Mouse (Mus musculus) hindbrain, embryonic 10.5 days (tissue): ENCODE measurements at regions not wholly inside any gene's neighbourhood (a gene's known extent, or its start where the extent isn't known, plus 50 kb on each side); places are given as distances from the start of the nearest gene placed in this dataset.

ENCODE experiments used
- DNase-seq: peaks from one replicate; pipeline ENCODE4 v3.0.0-alpha.2; 2017; ENCODE audit warnings: low spot score
- H3K27ac ChIP-seq: fragments of 300-500 bp; sonication (generic); 2 replicates; pipeline ENCODE4 v1.5.1; 2016; ENCODE audit warnings: mild to moderate bottlenecking, moderate library complexity
- H3K27me3 ChIP-seq: fragments of 300-500 bp; sonication (generic); 2 replicates; pipeline ENCODE4 v1.6.1; 2016; ENCODE audit warnings: mild to moderate bottlenecking; ENCODE audit not compliant: poor library complexity, insufficient read depth, severe bottlenecking
- H3K36me3 ChIP-seq: fragments of 300-500 bp; sonication (generic); 2 replicates; pipeline ENCODE4 v1.6.1; 2016; ENCODE audit warnings: mild to moderate bottlenecking, moderate library complexity
- H3K4me1 ChIP-seq: fragments of 300-500 bp; sonication (generic); replicated peaks from 2 replicates; pipeline ENCODE4 v1.6.1; 2016; ENCODE audit warnings: mild to moderate bottlenecking
- H3K4me3 ChIP-seq: fragments of 300-500 bp; sonication (generic); 2 replicates; pipeline ENCODE4 v1.5.1; 2016; ENCODE audit warnings: mild to moderate bottlenecking, moderate library complexity
- H3K9me3 ChIP-seq: fragments of 300-500 bp; sonication (generic); 2 replicates; pipeline ENCODE4 v1.6.1; 2016; ENCODE audit warnings: mild to moderate bottlenecking, moderate library complexity
- WGBS: fragments of 180-500 bp; shearing (Covaris S2); methylation state at CpG from one replicate; pipeline ENCODE4 v1.1.7; 2016; 5-methylcytosine and 5-hydroxymethylcytosine counted together

GRCm38 (mm10) chr2:171388936-171389335 lies 654.3 kb downstream of the Cbln4 start:
- DNase-seq: no peak
- 68% methylated on average over 1 of the region's 1 CpGs for WGBS
- no peaks in the 10 kb centered on the region for H3K27me3 ChIP-seq
- H3K4me1 ChIP-seq: no peaks in the 10 kb centered on the region
- H3K4me3 ChIP-seq: no peak overlapping the region
- H3K36me3 ChIP-seq: no peaks in the 10 kb centered on the region
- peaks cover 7% of the 10 kb centered on the region; the same call in 1 of the 2 replicates for H3K9me3 ChIP-seq
- H3K27ac ChIP-seq: no peak overlapping the region

DNA sequence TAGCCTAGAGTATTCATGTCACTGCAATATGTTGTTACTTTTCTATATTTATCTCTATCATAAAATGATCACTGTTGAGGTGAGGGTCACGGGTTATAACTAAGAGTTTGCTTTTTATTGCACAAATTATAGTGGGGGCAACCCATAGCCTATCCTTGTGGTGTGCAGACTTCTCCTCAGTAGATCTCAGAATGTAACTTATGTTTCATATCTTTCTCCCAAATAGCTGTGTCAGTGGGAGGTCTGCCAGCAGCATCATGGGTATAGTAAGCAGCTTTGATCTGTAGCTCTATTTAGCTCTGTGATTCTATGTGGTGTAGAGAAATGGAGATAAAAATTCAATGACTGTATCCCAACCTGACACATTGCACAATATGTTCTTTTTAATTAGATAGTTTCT lies 641.9 kb downstream of the Dok5 start:
- no peak overlapping the region for H3K4me3 ChIP-seq
- 69% methylated on average over 1 of the region's 1 CpGs for WGBS
- no peak overlapping the region for H3K27ac ChIP-seq
- DNase-seq: no peak
- H3K9me3 ChIP-seq: no peaks in the 10 kb centered on the region
- no peaks in the 10 kb centered on the region for H3K36me3 ChIP-seq
- no peaks in the 10 kb centered on the region for H3K27me3 ChIP-seq
- no peaks in the 10 kb centered on the region for H3K4me1 ChIP-seq

- WGBS: 93% methylated on average over 7 of the region's 7 CpGs
These were observed 641.4 kb downstream of the Dok5 start for GRCm38 (mm10) chr2:171373016-171373415.

DNA sequence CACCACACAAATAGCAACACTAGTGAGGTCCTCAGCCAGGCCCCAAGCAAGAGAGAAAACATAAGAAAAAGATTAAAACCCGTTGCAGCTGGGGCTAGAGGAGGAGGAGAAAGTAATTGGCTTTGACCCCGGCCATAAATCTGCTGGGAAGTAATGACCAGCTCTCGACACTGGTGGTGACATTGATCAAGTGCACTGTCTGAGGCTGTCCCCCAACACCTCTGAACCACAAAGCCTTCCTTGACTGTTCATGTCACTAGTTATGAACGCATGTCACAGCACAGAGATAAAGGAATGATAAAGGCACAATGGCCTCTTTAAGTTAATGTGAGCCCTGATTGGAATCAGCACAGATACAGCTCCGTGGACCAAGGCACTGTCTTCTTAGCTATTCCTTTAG lies 640.1 kb downstream of the Dok5 start:
- 74% methylated on average over 5 of the region's 5 CpGs for WGBS
- Histone ChIP-seq H3K36me3 (no peaks in the 10 kb centered on the region), H3K4me1 (no peaks in the 10 kb centered on the region), H3K9me3 (no peaks in the 10 kb centered on the region), H3K27ac (no peak overlapping the region), H3K27me3 (no peaks in the 10 kb centered on the region), H3K4me3 (no peak overlapping the region)
- no peak for DNase-seq

More at GRCm38 (mm10) chr2:171373016-171373415, 641.4 kb downstream of the Dok5 start:
- no peaks in the 10 kb centered on the region for H3K27me3 ChIP-seq
- H3K27ac ChIP-seq: no peak overlapping the region
- DNase-seq: no peak
- no peaks in the 10 kb centered on the region for H3K9me3 ChIP-seq
- no peaks in the 10 kb centered on the region for H3K4me1 ChIP-seq
- H3K36me3 ChIP-seq: no peaks in the 10 kb centered on the region
- H3K4me3 ChIP-seq: no peak overlapping the region

- no peak for DNase-seq
- Histone ChIP-seq H3K9me3 (peaks cover 5% of the 10 kb centered on the region; the same call in 1 of the 2 replicates), H3K4me3 (no peak overlapping the region), H3K36me3 (no peaks in the 10 kb centered on the region), H3K27ac (no peak overlapping the region), H3K4me1 (no peaks in the 10 kb centered on the region), H3K27me3 (no peaks in the 10 kb centered on the region)
- WGBS: 81% methylated on average over 8 of the region's 8 CpGs
These were observed 633.9 kb downstream of the Dok5 start for GRCm38 (mm10) chr2:171365553-171365952.

- H3K4me3 ChIP-seq: no peak overlapping the region
These were observed 633.0 kb downstream of the Dok5 start for GRCm38 (mm10) chr2:171364621-171365020.

GRCm38 (mm10) chr2:171363381-171363780 lies 631.8 kb downstream of the Dok5 start:
- DNase-seq: no peak
- H3K9me3 ChIP-seq: peaks cover 5% of the 10 kb centered on the region; the same call in 1 of the 2 replicates
- H3K4me3 ChIP-seq: no peak overlapping the region
- H3K27me3 ChIP-seq: no peaks in the 10 kb centered on the region
- no peaks in the 10 kb centered on the region for H3K36me3 ChIP-seq
- WGBS: 87% methylated on average over 3 of the region's 3 CpGs
- no peaks in the 10 kb centered on the region for H3K4me1 ChIP-seq
- no peak overlapping the region for H3K27ac ChIP-seq

More at GRCm38 (mm10) chr2:171364621-171365020, 633.0 kb downstream of the Dok5 start:
- peak; percentile 9 for DNase-seq
- Histone ChIP-seq H3K4me1 (no peaks in the 10 kb centered on the region), H3K27me3 (no peaks in the 10 kb centered on the region), H3K9me3 (peaks cover 5% of the 10 kb centered on the region; the same call in 1 of the 2 replicates), H3K27ac (no peak overlapping the region), H3K36me3 (no peaks in the 10 kb centered on the region)
- 79% methylated on average over 3 of the region's 3 CpGs for WGBS

GRCm38 (mm10) chr2:171358071-171358760 lies 626.6 kb downstream of the Dok5 start:
- no peak for DNase-seq
- H3K27me3 ChIP-seq: no peaks in the 10 kb centered on the region
- no peak overlapping the region for H3K4me3 ChIP-seq
- H3K27ac ChIP-seq: no peak overlapping the region
- peaks cover 6% of the 10 kb centered on the region; the same call in 1 of the 2 replicates for H3K9me3 ChIP-seq
- no peaks in the 10 kb centered on the region for H3K36me3 ChIP-seq
- H3K4me1 ChIP-seq: no peaks in the 10 kb centered on the region
- 93% methylated on average over 8 of the region's 8 CpGs for WGBS

- WGBS: 86% methylated on average over 2 of the region's 2 CpGs
- no peaks in the 10 kb centered on the region for H3K27me3 ChIP-seq
- no peak overlapping the region for H3K4me3 ChIP-seq
- H3K9me3 ChIP-seq: no peaks in the 10 kb centered on the region
- no peaks in the 10 kb centered on the region for H3K36me3 ChIP-seq
- H3K27ac ChIP-seq: no peak overlapping the region
- DNase-seq: no peak
- H3K4me1 ChIP-seq: no peaks in the 10 kb centered on the region; the same call in 1 of the 2 replicates
These were observed 616.5 kb downstream of the Dok5 start for GRCm38 (mm10) chr2:171348156-171348555.

- H3K4me1 ChIP-seq: peaks cover 21% of the 10 kb centered on the region
- 46% methylated on average over 14 of the region's 14 CpGs for WGBS
- peak; percentile 58 for DNase-seq
- no peaks in the 10 kb centered on the region for H3K36me3 ChIP-seq
- H3K4me3 ChIP-seq: no peak overlapping the region
- H3K9me3 ChIP-seq: peaks cover 2% of the 10 kb centered on the region; the same call in 1 of the 2 replicates
- no peaks in the 10 kb centered on the region for H3K27me3 ChIP-seq
- H3K27ac ChIP-seq: peak overlapping the region; percentile 76
These were observed 602.5 kb downstream of the Dok5 start for GRCm38 (mm10) chr2:171333816-171334757.

GRCm38 (mm10) chr2:171332826-171333225 lies 601.2 kb downstream of the Dok5 start:
- H3K4me1 ChIP-seq: peaks cover 21% of the 10 kb centered on the region
- DNase-seq: no peak
- no peak overlapping the region; the same call in 1 of the 2 replicates for H3K27ac ChIP-seq
- 88% methylated on average over 8 of the region's 8 CpGs for WGBS
- H3K9me3 ChIP-seq: peaks cover 2% of the 10 kb centered on the region; the same call in 1 of the 2 replicates
- H3K4me3 ChIP-seq: no peak overlapping the region
- H3K36me3 ChIP-seq: no peaks in the 10 kb centered on the region
- H3K27me3 ChIP-seq: no peaks in the 10 kb centered on the region

DNA sequence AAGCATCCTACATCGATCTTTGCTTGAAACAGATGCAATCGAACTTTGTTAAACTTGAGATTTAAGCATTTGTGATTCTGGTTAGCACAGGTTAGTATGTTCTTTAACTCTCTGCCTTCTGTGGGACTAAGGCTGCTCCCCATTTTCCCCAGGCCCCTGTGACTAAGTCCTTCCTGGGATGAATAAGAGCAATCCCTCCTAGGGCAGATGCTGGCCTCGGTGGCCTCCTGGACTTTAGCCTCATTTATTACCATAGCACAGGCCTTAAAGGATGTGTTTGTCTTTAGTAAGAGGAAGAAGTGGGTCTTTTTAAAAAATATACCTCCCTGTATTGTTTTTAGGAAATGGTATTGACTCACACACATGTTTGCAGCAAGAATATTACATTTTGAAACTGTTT lies 599.9 kb downstream of the Dok5 start:
- Histone ChIP-seq H3K9me3 (peaks cover 2% of the 10 kb centered on the region; the same call in 1 of the 2 replicates), H3K36me3 (no peaks in the 10 kb centered on the region), H3K4me1 (peaks cover 21% of the 10 kb centered on the region), H3K27ac (no peak overlapping the region), H3K27me3 (no peaks in the 10 kb centered on the region), H3K4me3 (no peak overlapping the region)
- DNase-seq: no peak
- 93% methylated on average over 3 of the region's 3 CpGs for WGBS

GRCm38 (mm10) chr2:171326909-171327308 lies 595.3 kb downstream of the Dok5 start:
- no peaks in the 10 kb centered on the region for H3K36me3 ChIP-seq
- 80% methylated on average over 3 of the region's 3 CpGs for WGBS

More at GRCm38 (mm10) chr2:171326909-171327308, 595.3 kb downstream of the Dok5 start:
- Histone ChIP-seq H3K4me1 (no peaks in the 10 kb centered on the region), H3K9me3 (no peaks in the 10 kb centered on the region), H3K4me3 (no peak overlapping the region), H3K27ac (no peak overlapping the region), H3K27me3 (no peaks in the 10 kb centered on the region)
- DNase-seq: no peak
